Mouse (Mus musculus): ENCODE data around the gene Zfand4. TPM values are rescaled to one million over a fixed set of nuclear protein-coding genes. Genes with fewer than 3 reads are reported as not detected.
"Not testable (repeated sequence)": the region's sequence is repeated elsewhere in the genome, so short reads cannot be mapped to it uniquely, and the experiment has no call there.

Zfand4 gene
- polyA plus RNA-seq (2015; fragmentation: Nextera tagmentation; extraction: Ambion mirVana) = 10.1 and 10.4 TPM in 2 replicates

- H3K9me3 ChIP-seq (replicated peaks) = no peaks in the 10 kb centered on the region
- no peaks in the 10 kb centered on the region for H3K27me3 ChIP-seq
- H3K27ac ChIP-seq = peak within 1 kb of the TSS; percentile 61
- peaks cover 21% of the 10 kb centered on the region for H3K4me1 ChIP-seq
- under 1% methylated on average over 45 of the region's 67 CpGs for WGBS
- peak within 1 kb of the TSS; percentile 71 for H3K4me2 ChIP-seq
- peak; percentile 96 for ATAC-seq
- H3K36me3 ChIP-seq (ENCODE audit: poor library complexity, severe bottlenecking) = peaks cover 20% of the 10 kb centered on the region; the same call in 1 of the 2 replicates
- H3K4me3 ChIP-seq = peak within 1 kb of the TSS; percentile 62
- peak within 1 kb of the TSS; percentile 80 for H3K9ac ChIP-seq
Measured at GRCm38 (mm10) chr6:116264018-116264651, at the start of gene Zfand4. Gene Zfand4 (plus strand): TSS chr6:116264222.

DNA sequence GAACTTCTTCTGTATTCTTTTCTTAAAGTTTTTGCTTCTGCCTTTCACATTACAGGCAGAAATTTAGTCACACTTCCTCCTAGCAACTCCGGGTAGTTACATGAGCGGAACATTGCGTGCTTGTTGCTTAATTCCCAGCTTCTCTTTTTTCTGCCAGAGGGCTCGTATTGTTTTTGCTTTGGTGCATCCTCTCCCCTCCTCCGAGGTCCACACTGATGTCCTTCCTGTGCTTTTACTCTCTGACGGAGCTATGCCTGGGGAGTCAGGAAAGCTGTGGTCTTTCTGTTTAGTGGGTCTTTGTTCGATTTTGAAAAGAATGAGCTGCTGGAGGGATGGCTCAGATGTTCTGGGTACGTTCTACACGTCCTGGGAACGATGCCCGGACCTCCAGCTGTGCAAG lies 36.3 kb upstream of the Zfand4 start:
- H3K36me3 ChIP-seq (ENCODE audit: poor library complexity, severe bottlenecking) = peaks cover 79% of the 10 kb centered on the region
- no peaks in the 10 kb centered on the region for H3K27me3 ChIP-seq
- no peak overlapping the region for H3K27ac ChIP-seq
- H3K4me2 ChIP-seq = no peak overlapping the region
- ATAC-seq = no peak
- H3K9ac ChIP-seq = no peak overlapping the region
- H3K9me3 ChIP-seq (replicated peaks) = no peaks in the 10 kb centered on the region
- H3K4me3 ChIP-seq = no peak overlapping the region
- 80% methylated on average over 11 of the region's 11 CpGs for WGBS
- H3K4me1 ChIP-seq = no peaks in the 10 kb centered on the region

GRCm38 (mm10) chr6:116228785-116229525 lies 35.1 kb upstream of the Zfand4 start:
- Histone ChIP-seq H3K27ac (no peak overlapping the region), H3K27me3 (no peaks in the 10 kb centered on the region), H3K4me1 (no peaks in the 10 kb centered on the region), H3K4me2 (no peak overlapping the region), H3K9ac (no peak overlapping the region), H3K9me3 (replicated peaks) (no peaks in the 10 kb centered on the region), H3K4me3 (no peak overlapping the region), H3K36me3 (ENCODE audit: poor library complexity, severe bottlenecking) (peaks cover 79% of the 10 kb centered on the region)
- 65% methylated on average over 12 of the region's 12 CpGs for WGBS
- ATAC-seq = no peak

DNA sequence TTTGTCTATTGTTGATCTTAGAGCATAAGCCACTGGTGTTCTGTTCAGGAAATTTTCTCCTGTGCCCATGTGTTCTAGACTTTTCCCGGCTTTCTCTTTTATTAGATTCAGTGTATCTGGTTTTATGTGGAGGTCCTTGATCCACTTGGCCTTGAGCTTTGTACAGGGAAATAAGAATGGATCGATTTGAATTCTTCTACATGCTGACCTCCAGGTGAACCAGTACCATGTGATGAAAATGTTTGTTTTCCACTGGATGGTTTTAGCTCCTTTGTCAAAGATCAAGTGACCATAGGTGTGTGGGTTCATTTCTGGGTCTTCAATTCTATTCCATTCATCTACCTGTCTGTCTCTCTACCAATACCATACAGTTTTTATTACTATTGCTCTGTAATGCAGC lies 29.2 kb upstream of the Zfand4 start:
- not testable (repeated sequence) for H3K4me3 ChIP-seq; H3K27ac ChIP-seq; H3K4me1 ChIP-seq; H3K9ac ChIP-seq; ATAC-seq; H3K9me3 ChIP-seq (replicated peaks); H3K27me3 ChIP-seq; H3K4me2 ChIP-seq
- WGBS = 95% methylated on average over 2 of the region's 2 CpGs
- H3K36me3 ChIP-seq (ENCODE audit: poor library complexity, severe bottlenecking) = peaks cover 76% of the 10 kb centered on the region

DNA sequence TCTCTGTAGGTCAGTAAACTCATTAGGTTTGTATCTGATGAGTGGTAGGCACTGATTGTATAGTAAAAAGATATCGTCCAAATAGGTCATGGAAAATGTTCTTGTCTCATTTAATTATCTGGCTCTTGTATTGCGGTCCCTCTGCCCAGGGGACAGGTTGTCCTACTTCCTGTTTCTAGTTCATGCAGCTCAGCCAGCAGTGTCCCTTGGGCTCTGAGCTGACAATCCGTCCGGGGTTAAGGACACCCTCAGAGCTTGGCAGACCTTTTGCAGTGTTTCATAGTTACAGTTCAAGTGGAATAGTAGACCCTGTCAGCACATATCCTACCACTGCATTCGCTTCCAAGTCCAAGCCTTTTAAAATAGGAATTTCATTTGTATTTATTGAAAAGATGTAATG lies 28.7 kb upstream of the Zfand4 start:
- Histone ChIP-seq H3K4me3 (no peak overlapping the region), H3K9me3 (replicated peaks) (no peaks in the 10 kb centered on the region), H3K4me1 (no peaks in the 10 kb centered on the region), H3K9ac (no peak overlapping the region), H3K4me2 (no peak overlapping the region), H3K27ac (no peak overlapping the region), H3K36me3 (ENCODE audit: poor library complexity, severe bottlenecking) (peaks cover 79% of the 10 kb centered on the region), H3K27me3 (no peaks in the 10 kb centered on the region)
- 93% methylated on average over 5 of the region's 5 CpGs for WGBS
- no peak for ATAC-seq

GRCm38 (mm10) chr6:116238083-116238482 lies 25.9 kb upstream of the Zfand4 start:
- no peaks in the 10 kb centered on the region for H3K27me3 ChIP-seq
- peaks cover 76% of the 10 kb centered on the region for H3K36me3 ChIP-seq (ENCODE audit: poor library complexity, severe bottlenecking)
- 90% methylated on average over 5 of the region's 5 CpGs for WGBS
- H3K4me2 ChIP-seq = no peak overlapping the region
- no peaks in the 10 kb centered on the region for H3K4me1 ChIP-seq
- H3K4me3 ChIP-seq = no peak overlapping the region
- H3K27ac ChIP-seq = no peak overlapping the region
- no peaks in the 10 kb centered on the region for H3K9me3 ChIP-seq (replicated peaks)
- no peak for ATAC-seq
- H3K9ac ChIP-seq = no peak overlapping the region

- WGBS = 73% methylated on average over 2 of the region's 2 CpGs
- H3K4me1 ChIP-seq = no peaks in the 10 kb centered on the region
- no peak for ATAC-seq
- peaks cover 70% of the 10 kb centered on the region for H3K36me3 ChIP-seq (ENCODE audit: poor library complexity, severe bottlenecking)
- H3K4me3 ChIP-seq = no peak overlapping the region
- no peaks in the 10 kb centered on the region for H3K9me3 ChIP-seq (replicated peaks)
- no peak overlapping the region for H3K27ac ChIP-seq
- no peaks in the 10 kb centered on the region for H3K27me3 ChIP-seq
- no peak overlapping the region for H3K9ac ChIP-seq
- no peak overlapping the region for H3K4me2 ChIP-seq
Measured at GRCm38 (mm10) chr6:116240371-116240770, 23.7 kb upstream of the Zfand4 start.

DNA sequence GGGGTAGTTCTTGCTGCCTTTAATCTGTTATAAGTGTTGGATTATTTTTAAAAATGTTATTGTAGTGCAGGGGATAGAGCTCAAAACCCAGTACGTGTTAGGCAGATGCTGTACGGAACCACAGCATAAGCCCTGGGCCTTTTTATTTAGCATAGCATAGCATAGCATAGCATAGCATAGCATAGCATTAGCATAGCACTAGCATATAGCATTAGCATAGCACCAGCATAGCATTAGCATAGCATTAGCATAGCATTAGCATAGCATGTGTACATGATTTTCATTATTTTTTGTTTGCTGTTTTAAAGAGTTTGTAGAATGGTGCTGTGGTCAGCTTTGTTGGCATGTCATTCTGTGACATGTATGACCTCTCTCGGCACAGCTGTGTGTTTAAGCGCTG lies 4.4 kb upstream of the Zfand4 start:
- peaks cover 58% of the 10 kb centered on the region for H3K36me3 ChIP-seq (ENCODE audit: poor library complexity, severe bottlenecking)
- peak; percentile 54 for ATAC-seq

DNA sequence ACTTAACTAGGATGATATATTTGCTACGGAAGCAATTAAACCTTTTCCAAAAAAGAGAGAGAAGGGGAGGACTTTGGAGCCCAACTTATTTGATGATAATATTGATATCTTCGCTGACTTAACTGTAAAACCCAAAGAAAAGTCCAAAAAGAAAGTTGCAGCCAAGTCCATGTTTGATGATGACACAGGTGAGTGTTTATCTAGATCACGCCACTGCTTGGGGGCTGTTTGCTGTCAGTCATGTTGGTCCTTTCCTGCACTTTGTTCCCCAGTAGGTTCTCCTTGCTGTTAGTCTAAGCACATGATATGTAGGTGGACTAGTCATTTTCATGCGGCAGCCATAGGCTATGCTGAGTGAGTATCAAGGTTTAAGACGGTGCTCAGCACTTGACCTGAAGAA lies 3.5 kb upstream of the Zfand4 start:
- Histone ChIP-seq H3K9me3 (replicated peaks) (no peaks in the 10 kb centered on the region), H3K9ac (no peak overlapping the region), H3K36me3 (ENCODE audit: poor library complexity, severe bottlenecking) (peaks cover 49% of the 10 kb centered on the region), H3K4me2 (no peak overlapping the region), H3K27me3 (no peaks in the 10 kb centered on the region), H3K4me3 (no peak overlapping the region), H3K27ac (no peak overlapping the region), H3K4me1 (peaks cover 7% of the 10 kb centered on the region; the same call in 1 of the 2 replicates)
- ATAC-seq = no peak
- WGBS = 94% methylated on average over 5 of the region's 5 CpGs

More for the DNA sequence above, 4.4 kb upstream of the Zfand4 start:
- H3K27me3 ChIP-seq = no peaks in the 10 kb centered on the region
- H3K9me3 ChIP-seq (replicated peaks) = no peaks in the 10 kb centered on the region
- H3K4me1 ChIP-seq = no peaks in the 10 kb centered on the region
- no peak overlapping the region for H3K27ac ChIP-seq
- no peak overlapping the region for H3K9ac ChIP-seq
- H3K4me3 ChIP-seq = no peak overlapping the region
- H3K4me2 ChIP-seq = no peak overlapping the region
- 78% methylated on average over 4 of the region's 4 CpGs for WGBS

GRCm38 (mm10) chr6:116262824-116263223 lies 1.2 kb upstream of the Zfand4 start:
- Histone ChIP-seq H3K36me3 (ENCODE audit: poor library complexity, severe bottlenecking) (peaks cover 30% of the 10 kb centered on the region), H3K27ac (no peak overlapping the region), H3K4me1 (peaks cover 21% of the 10 kb centered on the region), H3K9me3 (replicated peaks) (no peaks in the 10 kb centered on the region), H3K4me2 (no peak overlapping the region), H3K9ac (no peak overlapping the region), H3K4me3 (no peak overlapping the region), H3K27me3 (no peaks in the 10 kb centered on the region)
- WGBS = 96% methylated on average over 1 of the region's 1 CpGs
- no peak for ATAC-seq

- no peaks in the 10 kb centered on the region for H3K9me3 ChIP-seq (replicated peaks)
- peaks cover 19% of the 10 kb centered on the region; the same call in 1 of the 2 replicates for H3K36me3 ChIP-seq (ENCODE audit: poor library complexity, severe bottlenecking)
- H3K27ac ChIP-seq = no peak overlapping the region
- H3K27me3 ChIP-seq = no peaks in the 10 kb centered on the region
- 74% methylated on average over 11 of the region's 11 CpGs for WGBS
- no peak overlapping the region for H3K9ac ChIP-seq
- peaks cover 21% of the 10 kb centered on the region for H3K4me1 ChIP-seq
- H3K4me2 ChIP-seq = peak overlapping the region; percentile 71
- H3K4me3 ChIP-seq = peak overlapping the region; percentile 62
- ATAC-seq = no peak
Measured at GRCm38 (mm10) chr6:116264836-116265235, 814 bp downstream of the Zfand4 start.

- no peak for ATAC-seq
- Histone ChIP-seq H3K4me3 (no peak overlapping the region), H3K4me2 (peak overlapping the region; percentile 71), H3K4me1 (peaks cover 21% of the 10 kb centered on the region), H3K36me3 (ENCODE audit: poor library complexity, severe bottlenecking) (peaks cover 15% of the 10 kb centered on the region; the same call in 1 of the 2 replicates), H3K27me3 (no peaks in the 10 kb centered on the region), H3K27ac (peak overlapping the region; percentile 78; the same call in 1 of the 2 replicates), H3K9ac (no peak overlapping the region), H3K9me3 (replicated peaks) (no peaks in the 10 kb centered on the region)
- WGBS = 46% methylated on average over 4 of the region's 4 CpGs
Measured at GRCm38 (mm10) chr6:116265603-116266002, 1.6 kb downstream of the Zfand4 start.
